Mouse (Mus musculus): ENCODE data around the gene Nras. TPM values are rescaled to one million over a fixed set of nuclear protein-coding genes. Genes with fewer than 3 reads are reported as not detected.

Nras gene
- 109 and 111 TPM in 2 replicates for polyA plus RNA-seq (2015; fragmentation: Nextera tagmentation; extraction: Ambion mirVana)

DNA sequence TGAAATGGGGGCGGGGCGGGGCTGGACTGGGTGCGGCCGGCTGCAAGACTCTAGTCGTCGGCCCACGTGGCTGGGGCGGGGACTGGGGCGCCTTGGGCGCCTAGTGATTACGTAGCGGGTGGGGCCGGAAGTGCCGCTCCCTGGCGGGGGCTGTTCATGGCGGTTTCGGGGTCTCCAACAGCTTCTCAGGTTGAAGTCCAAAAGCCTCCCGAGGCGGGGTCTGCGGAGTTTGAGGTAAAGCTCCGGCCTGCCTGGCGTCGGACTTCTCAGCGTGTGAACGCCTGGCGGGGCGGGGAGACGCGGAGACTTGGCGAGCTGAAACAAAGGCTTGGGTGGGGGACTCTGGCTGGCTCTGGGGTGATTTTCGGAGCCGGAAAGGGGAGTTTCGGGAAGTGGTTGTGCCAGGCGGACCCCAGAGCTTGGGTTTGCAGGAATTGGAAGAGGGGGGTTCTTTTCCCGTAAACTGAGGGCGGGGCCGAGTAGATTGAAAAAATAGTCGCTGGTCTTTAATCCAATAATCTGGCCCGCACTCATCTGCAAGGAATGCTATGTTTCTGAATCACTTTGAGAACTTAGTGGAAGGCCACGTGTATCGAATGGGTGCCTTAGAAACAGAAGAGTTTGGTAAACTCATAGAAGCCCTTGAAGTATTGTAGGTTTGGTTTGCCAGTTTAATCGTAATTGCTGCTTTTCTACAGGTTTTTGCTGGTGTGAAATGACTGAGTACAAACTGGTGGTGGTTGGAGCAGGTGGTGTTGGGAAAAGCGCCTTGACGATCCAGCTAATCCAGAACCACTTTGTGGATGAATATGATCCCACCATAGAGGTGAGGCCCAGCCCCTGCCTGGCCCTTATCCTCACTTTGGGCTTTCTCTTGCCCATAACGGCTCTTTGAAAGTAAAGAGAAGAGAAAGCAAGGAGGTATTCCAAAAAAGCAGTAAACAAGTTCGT is at the start of gene Nras:
Gene Nras (plus strand): TSS at position 79 of the 951 bp plus-strand sequence.
- peak; percentile 99 for ATAC-seq (ENCODE audit: low FRiP score)
- 4% methylated on average over 46 of the region's 46 CpGs for WGBS
- Histone ChIP-seq H3K4me3 (peak within 1 kb of the TSS; percentile 71), H3K4me2 (peak within 1 kb of the TSS; percentile 78), H3K4me1 (replicated peaks) (peaks cover 15% of the 10 kb centered on the region), H3K9ac (peak within 1 kb of the TSS; percentile 88), H3K9me3 (no peaks in the 10 kb centered on the region), H3K36me3 (peaks cover 67% of the 10 kb centered on the region), H3K27me3 (no peaks in the 10 kb centered on the region), H3K27ac (peak within 1 kb of the TSS; percentile 94)

DNA sequence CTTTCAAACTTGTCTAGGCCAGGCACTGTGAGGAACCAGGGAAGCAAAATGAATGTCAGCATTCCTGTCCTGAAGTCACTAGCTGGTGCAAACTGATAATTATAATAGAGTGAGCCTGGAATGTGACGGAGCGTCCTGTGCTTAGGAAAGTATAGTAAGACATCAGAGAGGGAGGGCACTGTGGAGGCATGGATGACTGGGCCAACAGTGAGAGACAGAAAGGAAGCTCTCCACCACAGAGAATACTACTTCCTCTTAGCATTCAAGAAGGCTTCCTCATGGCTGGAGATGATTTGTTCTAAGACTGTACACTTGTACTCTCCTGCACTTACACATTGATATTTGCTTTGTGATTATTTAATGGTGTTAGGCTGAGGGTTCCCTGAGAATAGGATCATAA is 40.7 kb upstream of the Nras start:
- Histone ChIP-seq H3K4me1 (replicated peaks) (peaks cover 12% of the 10 kb centered on the region), H3K9ac (no peak overlapping the region), H3K27ac (no peak overlapping the region), H3K4me3 (no peak overlapping the region), H3K4me2 (no peak overlapping the region), H3K36me3 (no peaks in the 10 kb centered on the region), H3K9me3 (no peaks in the 10 kb centered on the region), H3K27me3 (no peaks in the 10 kb centered on the region)
- no peak for ATAC-seq (ENCODE audit: low FRiP score)
- 86% methylated on average over 2 of the region's 2 CpGs for WGBS

DNA sequence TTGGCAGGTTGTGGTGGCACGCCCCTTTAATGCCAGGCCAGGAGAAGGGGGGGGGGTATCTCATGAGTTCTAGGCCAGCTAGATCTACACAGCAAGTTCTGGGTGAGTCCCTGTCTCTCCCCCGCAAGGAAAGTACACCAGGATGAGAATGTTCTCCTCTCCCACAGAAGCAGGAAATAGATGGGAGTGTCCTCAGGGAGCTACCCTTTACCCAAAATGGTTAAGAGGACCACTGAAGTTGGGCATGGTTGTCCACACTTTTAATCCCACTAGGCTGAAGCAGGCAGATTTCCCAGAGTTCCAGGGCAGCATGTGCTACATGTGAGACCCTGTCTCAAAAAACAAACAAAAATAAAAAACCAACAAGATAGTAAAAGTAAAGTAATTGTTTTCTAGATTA is 38.6 kb upstream of the Nras start:
- H3K27me3 ChIP-seq: no peaks in the 10 kb centered on the region
- peaks cover 14% of the 10 kb centered on the region for H3K4me1 ChIP-seq (replicated peaks)
- no peaks in the 10 kb centered on the region for H3K9me3 ChIP-seq
- WGBS: 98% methylated on average over 2 of the region's 2 CpGs
- H3K27ac ChIP-seq: peak overlapping the region; percentile 98
- H3K36me3 ChIP-seq: no peaks in the 10 kb centered on the region
- ATAC-seq (ENCODE audit: low FRiP score): no peak
- H3K4me2 ChIP-seq: peak overlapping the region; percentile 47
- H3K4me3 ChIP-seq: peak overlapping the region; percentile 85
- H3K9ac ChIP-seq: peak overlapping the region; percentile 96; the same call in 1 of the 2 replicates

DNA sequence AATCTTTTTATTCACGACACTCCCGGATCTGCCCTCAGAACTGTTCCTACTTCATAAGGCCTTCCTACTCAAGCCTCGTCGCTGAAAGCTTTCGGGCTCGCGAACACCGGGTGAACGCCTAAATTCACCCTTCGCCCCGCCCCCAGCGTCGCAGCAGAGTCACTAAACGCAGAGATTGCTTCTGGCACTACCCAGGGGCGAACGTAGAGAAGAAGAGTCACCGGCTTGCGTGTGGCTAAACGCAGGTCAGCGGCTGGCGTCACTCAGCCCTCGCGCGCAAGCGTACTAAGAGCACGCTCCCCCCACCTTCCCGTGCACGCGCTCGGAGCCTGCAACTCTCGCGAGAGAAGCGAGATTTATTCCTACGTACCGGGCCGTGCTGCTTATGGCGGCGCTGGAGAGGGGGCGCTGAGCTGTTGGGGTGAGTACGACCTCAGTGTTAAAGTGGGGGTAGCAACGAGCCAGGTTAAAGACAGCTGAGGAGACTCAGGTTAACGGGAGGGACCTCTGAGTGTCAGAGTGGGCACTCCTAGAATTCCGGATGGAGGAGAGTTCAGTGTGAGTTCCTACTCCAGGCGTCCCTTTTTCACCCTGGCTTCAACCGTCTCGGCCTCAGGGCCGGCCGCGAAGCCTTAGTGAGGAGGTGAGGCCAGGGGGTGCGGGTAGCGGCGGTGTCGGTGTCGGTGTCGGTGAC is 37.7 kb upstream of the Nras start, which contains the start of gene Csde1:
Gene Csde1 (plus strand): TSS at position 178 of the 694 bp plus-strand sequence.
- H3K4me1 ChIP-seq (replicated peaks): peaks cover 14% of the 10 kb centered on the region
- H3K4me2 ChIP-seq: peak within 1 kb of the TSS; percentile 74
- H3K27me3 ChIP-seq: no peaks in the 10 kb centered on the region
- H3K4me3 ChIP-seq: peak within 1 kb of the TSS; percentile 85
- under 1% methylated on average over 55 of the region's 55 CpGs for WGBS
- peak within 1 kb of the TSS; percentile 96 for H3K9ac ChIP-seq
- ATAC-seq (ENCODE audit: low FRiP score): peak; percentile 96
- H3K27ac ChIP-seq: peak within 1 kb of the TSS; percentile 98
- no peaks in the 10 kb centered on the region for H3K36me3 ChIP-seq
- no peaks in the 10 kb centered on the region for H3K9me3 ChIP-seq

DNA sequence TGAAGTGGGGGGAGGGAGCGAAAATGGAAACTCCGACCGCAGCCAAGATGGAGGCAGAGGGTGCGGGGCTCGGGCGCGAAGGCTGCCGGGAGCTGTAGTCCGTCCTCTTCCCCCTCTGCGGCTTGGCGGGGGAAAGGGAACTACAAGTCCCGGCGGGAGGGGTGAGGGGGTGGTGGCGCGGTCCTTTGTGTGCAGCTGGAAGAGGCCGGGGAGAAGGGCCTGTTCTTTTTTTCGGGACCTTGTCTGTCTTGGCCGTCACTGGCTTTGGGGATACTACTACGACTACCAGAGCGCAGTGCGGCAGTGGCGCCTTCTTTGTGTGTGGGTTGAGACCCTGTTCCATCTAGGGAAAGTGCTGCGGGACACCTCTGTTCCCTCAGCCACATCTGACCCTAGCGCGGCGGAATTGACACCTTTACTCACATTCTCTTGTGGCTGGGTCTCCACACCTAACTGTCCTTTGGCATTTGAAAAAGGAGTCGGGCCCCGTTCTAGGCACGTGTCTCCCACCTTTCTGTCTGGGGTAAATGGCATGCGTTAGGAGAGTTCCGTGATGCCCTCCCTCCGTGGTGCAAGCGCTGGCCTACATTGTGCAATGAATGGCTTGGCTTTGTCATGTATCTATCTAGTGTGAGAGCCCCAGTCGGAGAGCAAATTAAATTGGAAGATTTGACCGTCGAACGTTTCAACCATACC is 37.0 kb upstream of the Nras start:
- ATAC-seq (ENCODE audit: low FRiP score): peak; percentile 96
- H3K4me3 ChIP-seq: peak overlapping the region; percentile 85

DNA sequence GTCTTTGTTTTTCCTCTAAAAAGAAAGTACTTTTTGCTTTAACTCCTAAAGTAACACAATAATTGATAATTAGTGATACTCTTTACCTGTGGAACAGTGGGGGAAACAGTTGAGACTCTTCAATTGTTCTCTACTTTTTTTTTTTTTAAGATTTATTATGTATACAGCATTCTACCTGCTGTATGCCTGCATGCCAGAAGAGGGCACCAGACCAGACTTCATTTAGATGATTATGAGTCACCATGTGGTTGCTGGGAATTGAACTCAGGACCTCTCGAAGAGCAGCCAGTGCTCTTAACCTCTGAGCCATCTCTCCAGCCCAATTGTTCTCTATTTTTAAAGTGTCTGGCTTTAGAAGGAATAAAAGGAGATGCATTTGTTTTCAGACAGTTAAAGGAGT is 31.9 kb upstream of the Nras start:
- 95% methylated on average over 1 of the region's 1 CpGs for WGBS
- no peak overlapping the region for H3K4me3 ChIP-seq
- no peak overlapping the region for H3K9ac ChIP-seq
- ATAC-seq (ENCODE audit: low FRiP score): no peak
- peaks cover 27% of the 10 kb centered on the region for H3K36me3 ChIP-seq
- no peaks in the 10 kb centered on the region for H3K9me3 ChIP-seq
- no peaks in the 10 kb centered on the region for H3K27me3 ChIP-seq
- peaks cover 13% of the 10 kb centered on the region for H3K4me1 ChIP-seq (replicated peaks)
- no peak overlapping the region for H3K4me2 ChIP-seq
- H3K27ac ChIP-seq: no peak overlapping the region

More for the DNA sequence above, 37.0 kb upstream of the Nras start:
- Histone ChIP-seq H3K27me3 (no peaks in the 10 kb centered on the region), H3K4me2 (peak overlapping the region; percentile 74), H3K4me1 (replicated peaks) (peaks cover 14% of the 10 kb centered on the region), H3K36me3 (no peaks in the 10 kb centered on the region), H3K9ac (peak overlapping the region; percentile 96), H3K9me3 (no peaks in the 10 kb centered on the region), H3K27ac (peak overlapping the region; percentile 98)
- WGBS: under 1% methylated on average over 35 of the region's 37 CpGs

DNA sequence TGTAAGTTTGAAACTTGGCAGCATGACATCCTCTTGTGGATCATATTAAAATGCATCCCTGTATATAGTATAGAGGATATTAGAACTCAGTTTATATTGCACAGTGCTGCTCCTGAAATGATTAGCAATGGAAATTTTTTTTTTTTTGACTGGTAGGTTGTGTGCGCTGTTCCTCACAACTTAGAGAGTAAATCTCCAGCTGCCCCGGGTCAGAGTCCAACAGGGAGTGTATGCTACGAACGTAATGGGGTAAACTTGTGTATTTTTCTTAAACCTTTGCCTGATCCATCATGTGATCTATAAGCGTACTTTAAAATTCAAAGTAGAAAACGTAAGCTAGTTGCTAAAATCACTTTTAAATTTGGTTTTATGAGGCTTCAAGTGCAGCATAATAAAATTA is 17.8 kb upstream of the Nras start:
- H3K27me3 ChIP-seq: no peaks in the 10 kb centered on the region
- WGBS: 97% methylated on average over 6 of the region's 6 CpGs
- no peak overlapping the region for H3K4me3 ChIP-seq
- H3K4me2 ChIP-seq: no peak overlapping the region
- peaks cover 59% of the 10 kb centered on the region for H3K36me3 ChIP-seq
- no peak for ATAC-seq (ENCODE audit: low FRiP score)
- no peak overlapping the region for H3K9ac ChIP-seq
- no peaks in the 10 kb centered on the region for H3K9me3 ChIP-seq
- no peaks in the 10 kb centered on the region for H3K4me1 ChIP-seq (replicated peaks)
- H3K27ac ChIP-seq: no peak overlapping the region

DNA sequence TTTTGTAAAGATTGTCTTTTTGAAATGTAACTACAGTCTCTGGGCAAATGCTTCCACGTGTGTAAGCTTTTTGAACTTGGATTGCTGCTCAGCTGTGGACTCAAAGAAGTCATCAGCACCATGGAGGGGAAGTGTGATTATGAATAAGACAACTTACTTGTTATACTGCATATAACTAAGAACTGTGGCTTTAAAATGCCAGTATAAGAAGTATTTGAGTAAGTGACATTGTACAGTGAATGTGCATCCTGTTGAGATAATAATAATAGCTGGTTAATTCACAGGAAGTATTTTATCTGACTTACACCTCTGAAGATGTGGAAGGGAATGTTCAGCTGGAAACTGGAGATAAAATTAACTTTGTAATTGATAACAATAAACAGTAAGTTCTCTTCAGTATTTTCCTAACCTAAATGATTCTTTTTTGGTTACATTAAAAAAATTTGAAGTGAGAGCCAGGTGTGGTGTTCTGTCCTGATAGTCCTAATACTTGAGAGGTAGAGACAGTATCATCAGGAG is 17.2 kb upstream of the Nras start:
- 95% methylated on average over 1 of the region's 1 CpGs for whole genome bisulfite sequencing
- H3K27me3 ChIP-seq: no peaks in the 10 kb centered on the region
- no peak overlapping the region for H3K27ac ChIP-seq
- H3K4me1 ChIP-seq (replicated peaks): no peaks in the 10 kb centered on the region
- H3K4me2 ChIP-seq: no peak overlapping the region
- H3K36me3 ChIP-seq: peaks cover 63% of the 10 kb centered on the region
- H3K4me3 ChIP-seq: no peak overlapping the region
- no peak for ATAC-seq (ENCODE audit: low FRiP score)
- H3K9ac ChIP-seq: no peak overlapping the region
- H3K9me3 ChIP-seq: no peaks in the 10 kb centered on the region

DNA sequence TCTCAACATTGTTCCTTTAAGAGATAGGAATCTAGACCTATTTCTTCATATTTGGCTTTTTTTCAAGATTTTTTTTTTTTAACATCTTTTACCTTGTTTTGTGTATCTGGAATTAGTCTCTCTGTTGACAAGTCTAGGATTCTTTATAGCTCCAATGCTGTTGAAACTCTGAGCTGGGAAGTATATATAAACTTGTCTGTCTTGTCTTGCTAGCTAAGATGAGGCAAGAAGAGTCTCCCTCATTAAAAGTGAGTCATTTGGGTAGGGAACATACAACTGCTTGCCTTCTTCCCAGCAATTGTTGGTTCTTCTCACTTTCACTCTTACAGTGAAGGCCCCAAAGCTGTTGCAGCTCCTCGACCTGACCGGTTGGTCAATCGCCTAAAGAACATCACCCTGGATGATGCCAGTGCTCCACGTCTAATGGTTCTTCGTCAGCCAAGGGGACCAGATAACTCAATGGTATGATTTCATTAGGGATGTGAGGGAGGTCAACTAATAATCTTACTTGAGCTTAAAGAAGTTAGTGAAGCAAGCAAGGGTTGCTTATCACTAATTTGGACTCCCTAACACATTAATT is 2.0 kb upstream of the Nras start:
- no peak overlapping the region for H3K27ac ChIP-seq
- H3K9me3 ChIP-seq: no peaks in the 10 kb centered on the region
- H3K27me3 ChIP-seq: no peaks in the 10 kb centered on the region
- no peak overlapping the region for H3K9ac ChIP-seq
- H3K36me3 ChIP-seq: peaks cover 63% of the 10 kb centered on the region
- WGBS: 92% methylated on average over 5 of the region's 5 CpGs
- no peak overlapping the region for H3K4me2 ChIP-seq
- peaks cover 15% of the 10 kb centered on the region for H3K4me1 ChIP-seq (replicated peaks)
- H3K4me3 ChIP-seq: no peak overlapping the region
- no peak for ATAC-seq (ENCODE audit: low FRiP score)

DNA sequence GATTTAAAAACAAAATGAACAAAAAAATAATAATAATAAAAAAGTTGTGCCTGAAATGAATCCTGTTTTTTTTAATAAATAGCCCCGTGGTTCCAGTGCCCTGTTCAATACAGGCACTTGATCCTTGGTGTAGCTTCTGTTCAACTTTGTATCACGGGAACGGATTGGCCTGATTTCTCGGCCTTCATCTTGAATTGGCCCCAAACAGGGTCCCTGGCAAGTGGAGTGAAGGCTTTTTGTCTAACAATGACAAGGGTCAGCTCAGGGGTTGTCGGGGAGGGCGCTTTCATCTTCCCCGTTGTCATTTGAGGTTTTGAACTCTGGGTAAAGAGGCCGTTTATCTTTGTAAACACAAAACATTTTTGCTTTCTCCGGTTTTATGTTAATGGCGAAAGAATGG is 333 bp upstream of the Nras start:
- Histone ChIP-seq H3K27me3 (no peaks in the 10 kb centered on the region), H3K27ac (peak overlapping the region; percentile 94), H3K36me3 (peaks cover 65% of the 10 kb centered on the region), H3K4me1 (replicated peaks) (peaks cover 15% of the 10 kb centered on the region), H3K4me3 (peak overlapping the region; percentile 71), H3K4me2 (peak overlapping the region; percentile 78), H3K9ac (peak overlapping the region; percentile 88), H3K9me3 (no peaks in the 10 kb centered on the region)
- under 1% methylated on average over 10 of the region's 10 CpGs for WGBS
- peak; percentile 70 for ATAC-seq (ENCODE audit: low FRiP score)

DNA sequence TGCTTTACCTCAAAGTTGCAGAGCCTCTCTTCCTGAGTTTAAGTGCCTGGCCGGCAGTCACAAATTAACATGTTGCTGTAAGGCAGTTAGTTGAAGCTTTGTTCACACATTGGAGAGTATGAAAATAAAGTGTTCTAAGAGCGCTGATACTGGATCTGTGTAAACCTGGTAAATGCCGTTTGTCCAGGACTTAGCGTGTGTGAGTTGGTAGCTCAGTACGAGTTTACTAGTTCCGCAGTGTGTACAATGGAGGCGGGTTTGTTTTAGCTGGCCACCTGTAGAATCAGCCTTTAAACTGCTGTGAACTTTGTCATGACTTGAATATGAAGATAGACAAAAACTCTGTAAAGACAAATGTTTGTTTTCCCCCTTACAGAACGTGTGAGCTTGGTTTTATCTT is 8.8 kb downstream of the Nras start:
- H3K27me3 ChIP-seq: no peaks in the 10 kb centered on the region
- H3K27ac ChIP-seq: no peak overlapping the region
- H3K4me2 ChIP-seq: no peak overlapping the region
- H3K36me3 ChIP-seq: peaks cover 67% of the 10 kb centered on the region
- 96% methylated on average over 8 of the region's 8 CpGs for WGBS
- no peak overlapping the region for H3K4me3 ChIP-seq
- H3K9ac ChIP-seq: no peak overlapping the region
- no peaks in the 10 kb centered on the region for H3K4me1 ChIP-seq (replicated peaks)
- ATAC-seq (ENCODE audit: low FRiP score): no peak
- no peaks in the 10 kb centered on the region for H3K9me3 ChIP-seq

Data from hindbrain, embryonic 13.5 days (tissue).